Mouse (Mus musculus) myocyte (in vitro differentiated cells): ENCODE results near the gene Nfyb. TPM values are rescaled to one million over a fixed set of nuclear protein-coding genes. Genes with fewer than 3 reads are reported as not detected.

Experiments
- H3K27me3 ChIP-seq: one replicate; pipeline ENCODE4 v1.6.1; 2011; ENCODE audit not compliant: control insufficient read depth, insufficient read depth, insufficient read length
- H3K36me3 ChIP-seq: one replicate; pipeline ENCODE4 v1.6.1; 2011; ENCODE audit not compliant: control insufficient read depth, insufficient read depth
- H3K4me2 ChIP-seq: one replicate; pipeline ENCODE4 v1.6.1; 2011; ENCODE audit warnings: low read depth, control low read depth
- H3K4me3 ChIP-seq: one replicate; pipeline ENCODE4 v1.5.1; 2011; ENCODE audit warnings: mild to moderate bottlenecking, control low read depth, moderate library complexity
- H3K79me2 ChIP-seq: one replicate; pipeline ENCODE4 v1.6.1; 2011; ENCODE audit not compliant: control insufficient read depth, insufficient read depth
- H3ac ChIP-seq: one replicate; pipeline ENCODE4 v1.6.1; 2011; ENCODE audit not compliant: control insufficient read depth, insufficient read length
- CEBPB ChIP-seq: IDR thresholded peaks from 2 replicates; pipeline ENCODE4 v1.6.1; 2011; ENCODE audit warnings: mild to moderate bottlenecking, moderate library complexity; ENCODE audit not compliant: poor library complexity, insufficient read depth, severe bottlenecking
- E2F4 ChIP-seq: IDR thresholded peaks from one replicate; pipeline ENCODE4 v1.6.1; 2011; ENCODE audit warnings: mild to moderate bottlenecking, control low read depth, moderate library complexity; ENCODE audit not compliant: insufficient read depth
- MAX ChIP-seq: IDR thresholded peaks from one replicate; pipeline ENCODE4 v1.6.1; 2011; ENCODE audit warnings: low read depth, mild to moderate bottlenecking, control low read depth
- MYOD1 ChIP-seq, 3 experiments: IDR thresholded peaks; one replicate each; pipeline ENCODE4 v1.6.1; 2011; ENCODE audit warnings: control low read depth in 2 of 3, low read depth in 2 of 3, mild to moderate bottlenecking in 2 of 3, moderate library complexity in 1 of 3; ENCODE audit not compliant: insufficient read length in 2 of 3, control insufficient read depth in 1 of 3
- MYOG ChIP-seq, 3 experiments: IDR thresholded peaks; one replicate each; pipeline ENCODE4 v1.6.1; 2011; ENCODE audit warnings: control low read depth in 2 of 3, low read depth in 2 of 3, mild to moderate bottlenecking in 2 of 3; ENCODE audit not compliant: insufficient read length in 2 of 3, control insufficient read depth in 1 of 3, insufficient read depth in 1 of 3
- POLR2A ChIP-seq: IDR thresholded peaks from one replicate; pipeline ENCODE4 v1.6.1; 2011; ENCODE audit warnings: low read depth, mild to moderate bottlenecking, control low read depth, moderate library complexity; ENCODE audit not compliant: insufficient read length
- POLR2AphosphoS2 ChIP-seq: IDR thresholded peaks from one replicate; pipeline ENCODE4 v1.6.1; 2011; ENCODE audit warnings: low read depth, control low read depth; ENCODE audit not compliant: insufficient read length
- REST ChIP-seq: IDR thresholded peaks from one replicate; pipeline ENCODE4 v1.6.1; 2011; ENCODE audit warnings: mild to moderate bottlenecking, control low read depth, moderate library complexity; ENCODE audit not compliant: insufficient read depth, insufficient read length
- SRF ChIP-seq: IDR thresholded peaks from one replicate; pipeline ENCODE4 v1.6.1; 2011; ENCODE audit warnings: low read depth; ENCODE audit not compliant: control insufficient read depth, insufficient read length
- TCF12 ChIP-seq: IDR thresholded peaks from one replicate; pipeline ENCODE4 v1.6.1; 2011; ENCODE audit warnings: mild to moderate bottlenecking, control low read depth; ENCODE audit not compliant: poor library complexity, insufficient read depth, severe bottlenecking
- TCF3 ChIP-seq: IDR thresholded peaks from one replicate; pipeline ENCODE4 v1.6.1; 2011; ENCODE audit warnings: low read depth, control low read depth; ENCODE audit not compliant: insufficient read length
- USF1 ChIP-seq: IDR thresholded peaks from one replicate; pipeline ENCODE4 v1.6.1; 2011; ENCODE audit warnings: low read depth, mild to moderate bottlenecking, control low read depth, moderate library complexity
- polyA plus RNA-seq: library from polyadenylated mRNA; unstranded; fragments of >200 nt; fragmentation: generic; extraction: Trizol; gene quantifications from one replicate; pipeline ENCODE4 v1.2.1, GENCODE M21; 2012; ENCODE audit warnings: missing spikeins

Gene Nfyb
- polyA plus RNA-seq, 1 experiment = 7.4 TPM

DNA sequence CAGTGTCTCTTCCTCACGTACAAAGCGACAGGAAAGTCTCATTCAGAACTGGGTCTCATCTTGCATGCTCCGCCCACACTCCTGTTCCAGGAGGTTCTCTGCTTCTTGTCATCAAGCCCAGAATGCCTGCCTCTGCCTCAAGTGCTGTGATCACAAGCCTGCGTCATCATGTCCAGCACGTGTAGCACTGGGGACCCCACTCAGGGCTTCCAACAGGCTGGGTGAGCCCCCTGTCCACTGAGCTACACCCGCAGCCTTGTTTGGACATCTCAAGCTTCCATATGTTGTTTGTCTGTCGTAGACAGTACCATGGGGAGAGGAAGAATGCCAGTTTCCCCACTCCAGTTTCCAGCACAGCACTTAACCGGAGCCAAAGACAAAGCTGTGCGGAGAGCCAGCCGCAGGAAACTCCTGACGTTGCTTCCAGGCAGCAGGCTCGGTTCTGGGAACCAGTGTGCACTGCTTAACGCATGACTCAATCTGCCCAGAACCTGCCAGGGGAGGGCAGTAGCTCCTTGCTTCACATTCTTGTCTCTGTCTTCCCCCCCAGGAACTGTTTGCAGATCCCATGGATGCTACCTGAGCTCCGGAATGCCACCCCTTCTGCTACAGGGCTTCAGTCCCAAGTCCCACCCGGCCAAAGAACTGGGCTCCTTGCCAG lies 31.3 kb upstream of the Nfyb start:
- Histone ChIP-seq H3K4me3 (no peak overlapping the region), H3K4me2 (peak overlapping the region; percentile 87), H3ac (no peak overlapping the region), H3K27me3 (no peaks in the 10 kb centered on the region), H3K36me3 (no peaks in the 10 kb centered on the region), H3K79me2 (no peaks in the 10 kb centered on the region)
- peak in 1 of 3 experiments; percentile 1 for TF ChIP-seq MYOG (IDR thresholded peaks at IDR 0.05; ENCODE audit: control insufficient read depth in 1 of 3, insufficient read depth in 1 of 3, insufficient read length in 2 of 3, low read depth in 2 of 3)
- no peak for TF ChIP-seq POLR2AphosphoS2

DNA sequence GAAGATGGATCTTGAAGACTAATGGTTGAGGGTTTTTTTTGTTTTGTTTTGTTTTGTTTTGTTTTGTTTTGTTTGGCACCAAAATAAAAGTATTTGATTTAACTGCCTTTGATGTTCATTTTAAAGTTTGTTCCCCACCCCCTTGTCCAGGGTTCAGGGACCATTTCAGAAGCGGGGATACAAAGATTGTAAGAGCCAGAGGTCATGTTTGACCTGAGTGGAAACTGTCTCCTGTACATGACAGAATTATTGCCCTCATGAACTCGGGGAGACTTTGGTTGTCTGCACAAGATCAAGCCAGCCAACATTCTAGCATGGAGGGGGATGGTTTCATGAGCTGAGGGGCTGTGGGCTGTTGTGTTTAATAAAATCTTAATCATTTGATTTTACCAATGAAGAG lies 28.4 kb upstream of the Nfyb start:
- Histone ChIP-seq H3K79me2 (no peaks in the 10 kb centered on the region), H3ac (no peak overlapping the region), H3K27me3 (no peaks in the 10 kb centered on the region), H3K36me3 (no peaks in the 10 kb centered on the region), H3K4me3 (no peak overlapping the region), H3K4me2 (no peak overlapping the region)
- TF ChIP-seq POLR2AphosphoS2 = no peak
- TF ChIP-seq USF1 = no peak
- TF ChIP-seq E2F4 = no peak
- TF ChIP-seq POLR2A = no peak
- TF ChIP-seq MYOG (IDR thresholded peaks at IDR 0.05; ENCODE audit: control insufficient read depth in 1 of 3, insufficient read depth in 1 of 3, insufficient read length in 2 of 3, low read depth in 2 of 3) = no peak
- no peak for TF ChIP-seq MYOD1 (IDR thresholded peaks at IDR 0.05; ENCODE audit: control insufficient read depth in 1 of 3, insufficient read length in 2 of 3, low read depth in 2 of 3)
- TF ChIP-seq TCF12 = no peak
- no peak for TF ChIP-seq SRF
- no peak for TF ChIP-seq REST
- no peak for TF ChIP-seq TCF3
- no peak for TF ChIP-seq MAX
- no peak for TF ChIP-seq CEBPB

DNA sequence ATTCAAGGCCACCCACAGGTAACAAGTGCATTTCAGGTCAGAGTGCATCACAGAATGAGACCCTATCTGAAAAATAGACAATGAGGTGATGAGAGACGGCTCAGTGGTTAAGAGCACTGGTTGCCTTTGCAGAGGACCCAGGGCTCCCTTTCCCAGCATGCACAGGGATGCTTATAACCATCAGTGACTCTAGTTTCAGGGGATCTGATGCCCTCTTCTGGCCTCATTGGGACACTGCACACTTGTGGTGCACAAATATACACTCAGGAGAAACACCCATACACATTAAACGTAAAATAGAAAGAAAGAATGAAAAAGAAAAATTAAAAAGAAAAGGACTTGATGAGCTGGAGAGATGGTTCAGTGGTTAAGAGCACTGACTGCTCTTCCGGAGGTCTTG lies 27.8 kb upstream of the Nfyb start:
- no peaks in the 10 kb centered on the region for H3K36me3 ChIP-seq
- TF ChIP-seq MYOG (IDR thresholded peaks at IDR 0.05; ENCODE audit: control insufficient read depth in 1 of 3, insufficient read depth in 1 of 3, insufficient read length in 2 of 3, low read depth in 2 of 3) (no peak), MYOD1 (IDR thresholded peaks at IDR 0.05; ENCODE audit: control insufficient read depth in 1 of 3, insufficient read length in 2 of 3, low read depth in 2 of 3) (no peak), SRF (no peak), TCF12 (no peak), POLR2A (no peak), TCF3 (no peak), CEBPB (no peak), POLR2AphosphoS2 (no peak), E2F4 (no peak), MAX (no peak), REST (no peak), USF1 (no peak)
- H3K79me2 ChIP-seq = no peaks in the 10 kb centered on the region

DNA sequence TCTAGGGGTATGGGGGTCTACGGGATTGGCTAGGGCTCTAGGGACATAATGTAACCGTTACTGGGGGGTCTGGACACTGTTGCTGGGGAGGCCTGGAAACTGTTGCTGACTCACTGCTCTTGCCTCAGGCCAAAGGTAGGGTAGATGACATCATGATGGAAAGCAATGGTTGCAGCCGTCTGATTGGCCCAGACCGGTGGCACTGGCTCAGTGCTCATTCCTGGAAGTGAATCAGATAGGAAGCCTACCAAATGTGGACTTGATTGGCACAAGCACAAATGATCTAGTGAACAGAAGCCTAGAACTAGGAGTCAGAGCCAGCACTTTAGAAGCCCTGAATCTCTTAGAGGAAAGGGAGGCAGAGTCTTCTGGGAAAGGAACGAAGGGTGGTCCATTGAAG lies 26.6 kb upstream of the Nfyb start:
- Histone ChIP-seq H3K79me2 (no peaks in the 10 kb centered on the region), H3K36me3 (no peaks in the 10 kb centered on the region), H3K27me3 (no peaks in the 10 kb centered on the region), H3K4me3 (no peak overlapping the region), H3K4me2 (no peak overlapping the region), H3ac (no peak overlapping the region)
- TF ChIP-seq USF1 (no peak), TCF3 (no peak), POLR2A (no peak), CEBPB (no peak), POLR2AphosphoS2 (no peak), REST (no peak), MYOD1 (IDR thresholded peaks at IDR 0.05; ENCODE audit: control insufficient read depth in 1 of 3, insufficient read length in 2 of 3, low read depth in 2 of 3) (no peak), MAX (no peak), SRF (no peak), E2F4 (no peak), TCF12 (no peak)

More for the DNA sequence above, 27.8 kb upstream of the Nfyb start:
- H3K4me2 ChIP-seq = no peak overlapping the region
- no peak overlapping the region for H3K4me3 ChIP-seq
- no peaks in the 10 kb centered on the region for H3K27me3 ChIP-seq
- no peak overlapping the region for H3ac ChIP-seq

DNA sequence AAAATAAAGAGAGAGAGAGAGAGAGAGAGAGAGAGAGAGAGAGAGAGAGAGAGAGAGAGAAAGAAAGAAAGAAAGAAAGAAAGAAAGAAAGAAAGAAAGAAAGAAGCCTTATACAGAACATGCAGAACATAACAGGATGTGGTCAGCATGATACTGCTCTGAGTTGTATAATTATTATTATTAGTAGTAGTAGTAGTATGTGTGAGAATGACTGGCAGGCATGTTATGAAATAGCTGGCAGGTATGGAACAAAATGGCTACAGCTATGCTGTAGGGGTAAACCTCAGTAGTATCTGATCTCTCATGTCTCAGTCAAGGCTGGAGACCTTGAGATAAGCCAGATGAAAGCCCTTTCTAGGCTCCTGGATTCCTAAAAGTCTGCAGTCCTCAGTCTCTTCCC lies 25.2 kb upstream of the Nfyb start:
- no peaks in the 10 kb centered on the region for H3K79me2 ChIP-seq
- no peak overlapping the region for H3K4me3 ChIP-seq
- no peak overlapping the region for H3K4me2 ChIP-seq
- H3ac ChIP-seq = no peak overlapping the region
- H3K27me3 ChIP-seq = no peaks in the 10 kb centered on the region
- TF ChIP-seq POLR2AphosphoS2 (no peak), MAX (no peak), TCF3 (no peak), E2F4 (no peak), SRF (no peak), MYOG (IDR thresholded peaks at IDR 0.05; ENCODE audit: control insufficient read depth in 1 of 3, insufficient read depth in 1 of 3, insufficient read length in 2 of 3, low read depth in 2 of 3) (no peak), REST (no peak)
- H3K36me3 ChIP-seq = no peaks in the 10 kb centered on the region
